Mouse (Mus musculus): ENCODE data around the gene Gnl3l. TPM values are rescaled to one million over a fixed set of nuclear protein-coding genes. Genes with fewer than 3 reads are reported as not detected.
A peak's percentile ranks its signal among the peaks of the same experiment; 100 is the strongest.

Gene Gnl3l
- 24.5 and 29.1 TPM in 2 replicates for polyA plus RNA-seq (2015; fragmentation: Nextera tagmentation; extraction: Ambion mirVana)

DNA sequence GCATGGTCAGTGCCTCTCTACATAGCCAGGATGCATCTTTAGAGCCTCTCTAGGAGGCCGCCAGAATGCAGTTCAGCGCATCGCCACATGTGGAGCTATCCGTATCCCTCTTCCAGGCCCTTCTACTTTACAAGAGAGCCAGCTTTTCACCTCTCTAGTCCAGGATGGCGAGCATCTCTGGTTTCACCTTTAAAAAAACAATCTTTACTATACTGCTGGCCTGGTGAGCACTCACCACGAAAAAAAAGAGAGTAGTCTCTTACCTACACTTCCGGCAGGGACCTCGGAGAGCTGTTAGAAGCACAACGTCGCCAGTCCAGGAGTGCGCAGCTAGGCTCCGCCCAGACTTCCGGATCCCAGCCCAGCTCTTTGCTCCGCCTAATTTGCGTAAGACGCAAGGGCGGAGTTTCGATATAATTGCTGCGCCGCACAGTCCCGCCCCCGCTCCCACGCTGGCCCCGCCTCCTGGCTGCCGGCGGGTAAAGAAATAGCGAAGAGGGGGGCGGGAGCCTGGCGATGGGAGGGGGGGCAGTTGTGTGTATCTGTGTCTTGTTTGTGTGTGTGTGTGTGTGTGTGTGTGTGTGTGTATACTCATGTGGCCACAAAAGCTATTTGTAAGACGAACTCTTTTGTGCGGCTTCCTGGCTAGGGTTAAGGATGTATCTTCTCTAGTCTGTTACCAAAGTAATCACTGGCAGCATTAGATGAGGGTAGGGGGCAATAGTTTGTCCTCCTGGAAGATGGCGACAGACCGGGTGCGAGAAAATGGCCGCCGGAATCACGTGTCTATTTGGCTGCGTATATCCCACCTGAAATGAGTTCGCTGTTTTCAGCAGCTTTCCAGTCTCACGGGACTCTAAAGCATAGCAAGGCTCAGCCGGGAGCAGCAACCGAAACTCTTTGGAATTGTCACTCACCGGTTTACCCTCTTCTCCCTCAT is at the start of gene Gnl3l:
Gnl3l (minus strand) TSS at position 385 of the 940 bp plus-strand sequence.
- peak within 1 kb of the TSS; percentile 79 for H3K27ac ChIP-seq (ENCODE audit: low read length)
- peaks cover 5% of the 10 kb centered on the region; the same call in 1 of the 2 replicates for H3K27me3 ChIP-seq (ENCODE audit: insufficient read depth, low read length)
- peak within 1 kb of the TSS; percentile 63 for H3K9ac ChIP-seq (replicated peaks; ENCODE audit: low read length)
- no peaks in the 10 kb centered on the region for H3K9me3 ChIP-seq (ENCODE audit: low read length)
- H3K4me3 ChIP-seq (ENCODE audit: low read length): peak within 1 kb of the TSS; percentile 61
- ATAC-seq (ENCODE audit: low FRiP score, low TSS enrichment): peak; percentile 98
- H3K4me2 ChIP-seq (replicated peaks; ENCODE audit: low read depth, low read length): peak within 1 kb of the TSS; percentile 66
- WGBS: 25% methylated on average over 38 of the region's 43 CpGs
- 0 out of 2 replicates have a peak, but pooled peaks cover 5% of the 10 kb centered on the region for H3K4me1 ChIP-seq (ENCODE audit: insufficient read depth, low read length)
- H3K36me3 ChIP-seq (ENCODE audit: insufficient read depth, low read length): no peaks in the 10 kb centered on the region

DNA sequence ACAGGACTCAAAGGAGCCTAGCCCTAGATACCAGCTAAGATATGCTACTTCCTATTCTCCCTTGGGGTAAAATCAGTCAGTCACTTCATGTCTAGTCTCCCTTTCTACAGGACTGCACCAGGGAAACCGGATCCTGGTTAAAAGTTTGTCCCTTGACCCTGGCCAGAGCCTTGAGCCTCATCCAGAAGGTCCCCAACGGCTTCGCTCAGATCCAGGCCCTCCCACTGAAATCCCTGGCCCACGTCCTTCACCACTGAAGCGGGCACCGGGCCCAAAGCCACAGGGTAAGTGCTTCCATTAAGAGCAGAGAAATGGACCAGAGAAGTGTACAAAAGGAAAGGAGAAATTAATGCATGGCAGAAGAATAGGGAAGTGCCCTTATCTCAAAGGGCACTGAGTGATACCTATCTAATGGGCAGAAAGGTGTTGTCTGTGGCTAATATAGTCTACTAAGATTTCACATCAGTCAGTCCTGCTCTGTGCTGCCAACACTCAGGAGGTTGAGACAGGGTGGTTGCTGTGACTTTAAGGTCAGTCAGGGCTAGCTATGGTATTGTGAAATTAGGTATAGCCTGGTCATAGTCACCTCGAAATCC is 49.0 kb upstream of the Gnl3l start:
- Histone ChIP-seq H3K4me1 (ENCODE audit: insufficient read depth, low read length) (no peaks in the 10 kb centered on the region), H3K4me3 (ENCODE audit: low read length) (no peak overlapping the region), H3K36me3 (ENCODE audit: insufficient read depth, low read length) (peaks cover 28% of the 10 kb centered on the region; the same call in 1 of the 2 replicates), H3K27me3 (ENCODE audit: insufficient read depth, low read length) (peaks cover 9% of the 10 kb centered on the region; the same call in 1 of the 2 replicates), H3K9ac (replicated peaks; ENCODE audit: low read length) (no peak overlapping the region), H3K9me3 (ENCODE audit: low read length) (no peaks in the 10 kb centered on the region), H3K4me2 (replicated peaks; ENCODE audit: low read depth, low read length) (no peak overlapping the region), H3K27ac (ENCODE audit: low read length) (no peak overlapping the region)
- WGBS: 71% methylated on average over 7 of the region's 7 CpGs
- ATAC-seq (ENCODE audit: low FRiP score, low TSS enrichment): no peak

DNA sequence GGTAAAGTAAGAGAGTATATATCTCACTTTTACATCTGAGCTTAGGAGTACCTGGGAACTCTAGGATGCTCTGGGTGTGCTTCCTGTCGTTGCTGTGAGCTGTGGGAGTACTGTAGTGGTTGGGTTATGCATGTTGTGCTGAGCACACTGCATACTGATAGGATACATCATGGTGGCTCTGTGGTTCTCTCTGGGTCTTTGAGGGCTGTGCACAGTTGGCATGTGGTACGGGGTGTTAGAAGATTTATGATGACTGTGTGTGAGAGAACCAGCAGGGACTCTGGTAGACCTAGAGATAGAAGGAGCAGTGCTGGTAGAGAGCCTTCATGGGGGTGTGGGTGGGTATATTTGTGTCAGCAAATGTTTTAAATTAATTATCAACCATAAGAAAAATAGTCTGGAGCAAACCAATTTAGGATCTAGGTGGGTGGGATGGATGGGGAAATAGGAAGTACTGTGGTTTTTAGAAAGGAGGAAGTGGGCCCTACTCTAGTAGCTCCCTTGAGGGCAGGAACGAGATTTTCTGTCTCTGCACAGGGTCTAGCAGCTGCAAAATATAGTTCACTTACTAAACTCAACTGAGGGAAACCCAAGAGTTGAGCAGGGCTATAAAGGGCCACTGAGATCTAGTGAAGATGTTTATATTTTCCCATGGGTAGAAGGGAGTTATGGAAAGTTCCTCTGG is 44.6 kb upstream of the Gnl3l start:
- Histone ChIP-seq H3K4me2 (replicated peaks; ENCODE audit: low read depth, low read length) (no peak overlapping the region), H3K27me3 (ENCODE audit: insufficient read depth, low read length) (peaks cover 4% of the 10 kb centered on the region; the same call in 1 of the 2 replicates), H3K9me3 (ENCODE audit: low read length) (no peaks in the 10 kb centered on the region), H3K4me3 (ENCODE audit: low read length) (no peak overlapping the region), H3K4me1 (ENCODE audit: insufficient read depth, low read length) (no peaks in the 10 kb centered on the region), H3K27ac (ENCODE audit: low read length) (no peak overlapping the region), H3K9ac (replicated peaks; ENCODE audit: low read length) (no peak overlapping the region), H3K36me3 (ENCODE audit: insufficient read depth, low read length) (no peaks in the 10 kb centered on the region)
- no peak for ATAC-seq (ENCODE audit: low FRiP score, low TSS enrichment)
- WGBS: 62% methylated on average over 3 of the region's 3 CpGs

DNA sequence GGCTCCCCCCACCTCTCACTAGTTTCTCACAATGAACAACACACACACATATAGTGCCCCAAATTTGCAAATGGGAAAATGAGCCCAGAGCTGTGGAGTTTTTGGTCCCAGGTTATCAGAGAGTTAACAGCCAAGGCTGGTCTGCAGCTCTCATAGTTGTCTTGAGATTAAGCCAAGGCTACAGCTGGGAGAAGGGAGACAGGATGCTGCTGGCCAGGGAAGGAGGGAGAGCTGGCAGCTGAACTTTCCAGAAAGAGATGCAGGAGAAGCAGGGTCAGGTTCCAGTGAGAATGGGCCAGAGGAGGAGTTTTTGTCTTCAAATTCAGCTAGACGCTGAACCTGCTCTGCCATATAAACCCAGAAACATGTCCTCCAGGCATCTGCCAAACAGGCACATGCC is 42.2 kb upstream of the Gnl3l start:
- no peaks in the 10 kb centered on the region for H3K9me3 ChIP-seq (ENCODE audit: low read length)
- no peaks in the 10 kb centered on the region for H3K36me3 ChIP-seq (ENCODE audit: insufficient read depth, low read length)
- H3K4me1 ChIP-seq (ENCODE audit: insufficient read depth, low read length): peaks cover 6% of the 10 kb centered on the region; the same call in 1 of the 2 replicates
- H3K4me2 ChIP-seq (replicated peaks; ENCODE audit: low read depth, low read length): no peak overlapping the region
- H3K27me3 ChIP-seq (ENCODE audit: insufficient read depth, low read length): no peaks in the 10 kb centered on the region; the same call in 1 of the 2 replicates
- H3K27ac ChIP-seq (ENCODE audit: low read length): no peak overlapping the region
- WGBS: 60% methylated on average over 1 of the region's 1 CpGs
- no peak overlapping the region for H3K4me3 ChIP-seq (ENCODE audit: low read length)
- no peak for ATAC-seq (ENCODE audit: low FRiP score, low TSS enrichment)
- no peak overlapping the region for H3K9ac ChIP-seq (replicated peaks; ENCODE audit: low read length)

DNA sequence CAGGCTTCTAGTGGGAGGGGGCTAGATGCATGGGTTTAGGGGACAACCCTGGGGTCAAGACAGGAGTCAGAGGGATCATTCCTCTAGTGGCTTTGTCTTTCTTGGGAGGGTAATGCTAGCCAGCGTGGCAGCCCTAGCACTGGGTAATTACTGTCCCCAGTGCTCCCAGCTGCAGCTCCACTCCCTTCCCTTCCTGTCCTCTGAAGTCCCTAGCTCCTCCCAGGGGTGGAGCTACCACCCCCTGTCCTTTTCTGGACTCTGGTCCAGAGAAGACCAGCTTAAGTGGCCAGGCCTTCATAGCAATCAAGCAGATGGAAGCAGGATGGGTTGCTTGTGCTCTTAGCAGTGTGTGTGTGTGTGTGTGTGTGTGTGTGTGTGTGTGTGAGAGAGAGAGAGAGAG is 38.4 kb upstream of the Gnl3l start:
- no peaks in the 10 kb centered on the region for H3K9me3 ChIP-seq (ENCODE audit: low read length)
- peaks cover 3% of the 10 kb centered on the region; the same call in 1 of the 2 replicates for H3K36me3 ChIP-seq (ENCODE audit: insufficient read depth, low read length)
- H3K4me1 ChIP-seq (ENCODE audit: insufficient read depth, low read length): peaks cover 15% of the 10 kb centered on the region
- ATAC-seq (ENCODE audit: low FRiP score, low TSS enrichment): peak; percentile 80
- no peaks in the 10 kb centered on the region; the same call in 1 of the 2 replicates for H3K27me3 ChIP-seq (ENCODE audit: insufficient read depth, low read length)
- no peak overlapping the region for H3K4me2 ChIP-seq (replicated peaks; ENCODE audit: low read depth, low read length)
- no peak overlapping the region for H3K9ac ChIP-seq (replicated peaks; ENCODE audit: low read length)
- 13% methylated on average over 1 of the region's 1 CpGs for WGBS
- no peak overlapping the region for H3K4me3 ChIP-seq (ENCODE audit: low read length)
- peak overlapping the region; percentile 7; the same call in 1 of the 2 replicates for H3K27ac ChIP-seq (ENCODE audit: low read length)

DNA sequence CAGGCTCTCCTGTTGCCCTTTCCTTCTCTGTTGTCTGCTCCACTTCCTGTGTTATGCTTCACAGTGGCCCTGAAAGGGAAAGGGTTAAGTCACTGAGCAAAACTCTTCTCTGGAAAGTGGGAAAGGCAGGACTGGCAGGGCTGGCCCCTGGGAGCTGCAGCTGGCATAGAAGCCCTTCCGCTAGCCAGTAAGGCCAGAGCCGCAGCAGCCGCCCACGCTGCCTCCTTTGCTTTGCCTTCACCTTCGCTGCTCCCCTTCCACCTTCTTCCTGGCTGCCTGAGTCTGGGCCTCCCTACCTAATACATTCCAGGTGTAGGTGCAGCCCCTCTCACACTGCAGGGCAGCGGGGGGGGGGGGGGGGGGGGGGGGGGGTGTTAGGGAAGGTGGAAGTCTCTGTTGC is 37.4 kb upstream of the Gnl3l start:
- peaks cover 17% of the 10 kb centered on the region for H3K4me1 ChIP-seq (ENCODE audit: insufficient read depth, low read length)
- H3K27me3 ChIP-seq (ENCODE audit: insufficient read depth, low read length): no peaks in the 10 kb centered on the region; the same call in 1 of the 2 replicates
- peaks cover 3% of the 10 kb centered on the region; the same call in 1 of the 2 replicates for H3K36me3 ChIP-seq (ENCODE audit: insufficient read depth, low read length)
- H3K4me2 ChIP-seq (replicated peaks; ENCODE audit: low read depth, low read length): peak overlapping the region; percentile 15; the same call in 1 of the 2 replicates
- WGBS: 57% methylated on average over 5 of the region's 6 CpGs
- H3K27ac ChIP-seq (ENCODE audit: low read length): peak overlapping the region; percentile 40; the same call in 1 of the 2 replicates
- H3K9ac ChIP-seq (replicated peaks; ENCODE audit: low read length): peak overlapping the region; percentile 22; the same call in 1 of the 2 replicates
- H3K9me3 ChIP-seq (ENCODE audit: low read length): no peaks in the 10 kb centered on the region
- ATAC-seq (ENCODE audit: low FRiP score, low TSS enrichment): peak; percentile 43; the same call in 1 of the 2 replicates
- H3K4me3 ChIP-seq (ENCODE audit: low read length): no peak overlapping the region

DNA sequence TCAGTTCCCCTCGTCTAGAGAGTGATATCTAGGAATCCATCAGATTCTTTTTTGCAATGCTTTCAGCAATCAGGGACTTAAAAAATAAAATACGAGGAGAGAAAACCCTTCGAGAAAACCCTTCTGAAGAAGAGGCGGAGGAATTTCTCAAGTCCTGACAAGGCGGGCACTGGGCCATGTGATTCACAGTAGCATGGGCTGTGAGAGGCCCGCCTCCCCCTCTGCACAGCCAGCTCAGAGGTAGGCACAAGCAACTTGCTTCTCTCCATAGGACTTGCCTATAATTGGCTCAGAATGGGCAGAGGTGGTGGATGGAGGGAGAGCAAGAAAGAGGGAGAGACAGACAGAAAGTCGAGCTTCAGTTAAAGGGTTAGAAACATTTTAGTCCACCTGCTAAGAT is 33.2 kb upstream of the Gnl3l start:
- Histone ChIP-seq H3K4me3 (ENCODE audit: low read length) (no peak overlapping the region), H3K27ac (ENCODE audit: low read length) (no peak overlapping the region), H3K27me3 (ENCODE audit: insufficient read depth, low read length) (no peaks in the 10 kb centered on the region; the same call in 1 of the 2 replicates), H3K36me3 (ENCODE audit: insufficient read depth, low read length) (peaks cover 3% of the 10 kb centered on the region; the same call in 1 of the 2 replicates), H3K4me2 (replicated peaks; ENCODE audit: low read depth, low read length) (no peak overlapping the region), H3K9ac (replicated peaks; ENCODE audit: low read length) (no peak overlapping the region), H3K9me3 (ENCODE audit: low read length) (peaks cover 3% of the 10 kb centered on the region; the same call in 1 of the 2 replicates), H3K4me1 (ENCODE audit: insufficient read depth, low read length) (peaks cover 28% of the 10 kb centered on the region)
- 71% methylated on average over 7 of the region's 7 CpGs for WGBS
- ATAC-seq (ENCODE audit: low FRiP score, low TSS enrichment): no peak

DNA sequence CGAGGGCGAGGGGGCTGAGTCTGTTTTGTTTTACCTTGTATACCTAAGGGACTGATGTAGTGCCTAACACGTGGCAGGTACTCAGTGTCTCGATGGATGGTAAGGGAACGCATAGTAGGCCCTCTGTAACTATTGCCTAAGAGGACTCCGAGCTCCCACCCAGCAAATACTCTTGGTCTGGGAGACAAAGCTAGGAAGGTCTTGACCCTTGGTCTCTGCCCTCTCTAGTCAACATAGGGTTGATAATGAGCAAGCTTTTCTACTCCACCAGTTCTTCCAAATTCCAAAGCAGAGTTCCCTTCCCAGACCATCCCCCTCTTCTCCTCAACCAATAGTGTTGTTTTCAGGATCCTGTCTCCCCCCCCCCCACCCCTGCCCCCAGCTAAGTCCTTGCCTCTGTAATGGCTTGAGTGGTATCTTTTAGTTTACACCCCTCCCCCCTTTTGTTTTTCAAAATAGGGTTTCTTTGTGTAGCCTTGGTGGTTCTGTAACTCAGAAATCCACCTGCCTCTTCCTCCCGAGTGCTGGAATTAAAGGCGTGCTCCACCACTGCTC is 32.6 kb upstream of the Gnl3l start:
- Histone ChIP-seq H3K27ac (ENCODE audit: low read length) (no peak overlapping the region), H3K36me3 (ENCODE audit: insufficient read depth, low read length) (peaks cover 3% of the 10 kb centered on the region; the same call in 1 of the 2 replicates), H3K4me2 (replicated peaks; ENCODE audit: low read depth, low read length) (peak overlapping the region; percentile 54), H3K9ac (replicated peaks; ENCODE audit: low read length) (no peak overlapping the region), H3K9me3 (ENCODE audit: low read length) (peaks cover 3% of the 10 kb centered on the region; the same call in 1 of the 2 replicates), H3K27me3 (ENCODE audit: insufficient read depth, low read length) (no peaks in the 10 kb centered on the region; the same call in 1 of the 2 replicates), H3K4me1 (ENCODE audit: insufficient read depth, low read length) (peaks cover 25% of the 10 kb centered on the region), H3K4me3 (ENCODE audit: low read length) (peak overlapping the region; percentile 69; the same call in 1 of the 2 replicates)
- 60% methylated on average over 8 of the region's 8 CpGs for WGBS
- no peak for ATAC-seq (ENCODE audit: low FRiP score, low TSS enrichment)
